Mouse (Mus musculus) bone marrow macrophage, adult 2 months (primary cell): ENCODE results near the gene Dock2.

Experiments used
- CTCF ChIP-seq: IDR thresholded peaks from 2 replicates; pipeline ENCODE4 v1.5.1; 2012; ENCODE audit warnings: low read depth, mild to moderate bottlenecking, low read length, moderate library complexity
- POLR2A ChIP-seq: IDR thresholded peaks from 2 replicates; pipeline ENCODE4 v1.6.1; 2012; ENCODE audit warnings: mild to moderate bottlenecking, low read depth, low read length, borderline replicate concordance

- TF ChIP-seq POLR2A (no peak), CTCF (no peak)
These were observed 268.4 kb downstream of the Dock2 start for GRCm38 (mm10) chr11:34515301-34515700.
